Mouse (Mus musculus) cerebellum, adult 2 months (tissue): ENCODE data around the gene Gm11437.

Source experiments
- CTCF ChIP-seq: fragments of 200-500 bp; IDR thresholded peaks from 2 replicates; pipeline ENCODE4 v1.5.1; 2011; ENCODE audit warnings: low read depth, mild to moderate bottlenecking, control low read depth, low read length, moderate library complexity, borderline replicate concordance; ENCODE audit not compliant: insufficient read depth
- POLR2A ChIP-seq: fragments of 200-500 bp; IDR thresholded peaks from 2 replicates; pipeline ENCODE4 v1.6.1; 2011; ENCODE audit warnings: low read length, control low read depth, borderline replicate concordance; ENCODE audit not compliant: insufficient read depth

GRCm38 (mm10) chr11:84179226-84179953 is 12.1 kb upstream of the Gm11437 start:
- TF ChIP-seq CTCF (peak; percentile 54; the same call in 1 of the 2 replicates), POLR2A (peak; percentile 39; the same call in 1 of the 2 replicates)
